Mouse (Mus musculus): Measurements from ENCODE around the gene Kif3b.

GRCm38 (mm10) chr2:153354648-153355047 is 63.4 kb downstream of the Kif3b start:
- no peak for TF ChIP-seq POLR2A (IDR thresholded peaks at IDR 0.05; ENCODE audit: control insufficient read depth, extremely low read depth, insufficient read depth, low read length, poor library complexity)
- no peak for TF ChIP-seq CTCF (IDR thresholded peaks at IDR 0.05; ENCODE audit: borderline replicate concordance, control insufficient read depth, extremely low read depth, insufficient read depth, low read length, poor library complexity)
